Mouse (Mus musculus) hindbrain, postnatal 0 days (tissue): Measurements from ENCODE around the gene Szrd1. TPM values are rescaled to one million over a fixed set of nuclear protein-coding genes. Genes with fewer than 3 reads are reported as not detected.

ENCODE experiments used
- ATAC-seq: fragments of 200-750 bp; cut with Nextera tagmentation; 2 replicates; pipeline ENCODE4 v1.8.0; 2017; ENCODE audit warnings: mild to moderate bottlenecking, moderate TSS enrichment, moderate library complexity
- DNase-seq: peaks from one replicate; pipeline ENCODE4 v3.0.0-alpha.2; 2015; ENCODE audit warnings: low spot score
- H3K27ac ChIP-seq: fragments of 300-500 bp; sonication (generic); 2 replicates; pipeline ENCODE4 v1.5.1; 2014; ENCODE audit warnings: mild to moderate bottlenecking
- H3K27me3 ChIP-seq: fragments of 300-500 bp; sonication (generic); 2 replicates; pipeline ENCODE4 v1.6.1; 2014; ENCODE audit warnings: low read length, mixed read lengths; ENCODE audit not compliant: insufficient read depth
- H3K36me3 ChIP-seq: fragments of 300-500 bp; sonication (generic); 2 replicates; pipeline ENCODE4 v1.6.1; 2014; ENCODE audit warnings: low read length, mixed read lengths; ENCODE audit not compliant: insufficient read depth
- H3K4me1 ChIP-seq: fragments of 300-500 bp; sonication (generic); 2 replicates; pipeline ENCODE4 v1.6.1; 2014; ENCODE audit warnings: antibody characterized with exemption, low read length, mixed read lengths; ENCODE audit not compliant: insufficient read depth
- H3K4me2 ChIP-seq: fragments of 300-500 bp; sonication (generic); 2 replicates; pipeline ENCODE4 v1.6.1; 2014; ENCODE audit warnings: low read depth, mild to moderate bottlenecking, low read length, moderate library complexity, mixed read lengths
- H3K4me3 ChIP-seq: fragments of 300-500 bp; sonication (generic); 2 replicates; pipeline ENCODE4 v1.5.1; 2014; ENCODE audit warnings: low read length
- H3K9ac ChIP-seq: fragments of 300-500 bp; sonication (generic); replicated peaks from 2 replicates; pipeline ENCODE4 v1.6.1; 2014; ENCODE audit warnings: mild to moderate bottlenecking, low read length, moderate library complexity, mixed read lengths
- H3K9me3 ChIP-seq: fragments of 300-500 bp; sonication (generic); 2 replicates; pipeline ENCODE4 v1.6.1; 2016; ENCODE audit warnings: low read length, mixed read lengths
- CTCF ChIP-seq: IDR thresholded peaks from 2 replicates; pipeline ENCODE4 v1.5.1; 2016; ENCODE audit warnings: antibody characterized with exemption, control low read depth, low read depth
- WGBS: fragments of 180-500 bp; shearing (Covaris S2); extraction: QIAGEN DNeasy Blood & Tissue Kit; methylation state at CpG from one replicate; pipeline ENCODE4 v1.1.7; 2014; 5-methylcytosine and 5-hydroxymethylcytosine counted together
- polyA plus RNA-seq: library from polyadenylated mRNA; unstranded; fragments of >200 nt; fragmentation: Nextera tagmentation; extraction: Ambion mirVana; gene quantifications from 2 replicates; pipeline ENCODE4 v1.2.1, GENCODE M21; 2015
- total RNA-seq: library from RNA; depleted of rRNA; stranded (reverse); fragments of >200 nt; gene quantifications from 2 replicates; pipeline ENCODE4 v1.2.3, GENCODE M21; 2014

Gene Szrd1
- total and polyA plus RNA-seq, 2 experiments from 2014 or later, result 16.5 to 68.8 TPM

GRCm38 (mm10) chr4:141088714-141089113 is 50.9 kb downstream of the Szrd1 start:
- Histone ChIP-seq H3K4me3 (no peak overlapping the region), H3K4me2 (no peak overlapping the region), H3K27me3 (no peaks in the 10 kb centered on the region), H3K4me1 (no peaks in the 10 kb centered on the region), H3K9me3 (no peaks in the 10 kb centered on the region), H3K27ac (no peak overlapping the region), H3K9ac (no peak overlapping the region), H3K36me3 (no peaks in the 10 kb centered on the region)
- DNase-seq, result no peak
- WGBS, result 63% methylated on average over 9 of the region's 9 CpGs
- ATAC-seq, result no peak
- no peak for TF ChIP-seq CTCF

GRCm38 (mm10) chr4:141088033-141088432 is 51.5 kb downstream of the Szrd1 start, which contains the start of gene Spata21:
TSS of gene Spata21 (plus strand) at chr4:141088333.
- no peak for TF ChIP-seq CTCF
- ATAC-seq, result no peak
- 71% methylated on average over 6 of the region's 6 CpGs for WGBS
- Histone ChIP-seq H3K27ac (no peak within 1 kb of the TSS), H3K27me3 (no peaks in the 10 kb centered on the region), H3K9ac (no peak within 1 kb of the TSS), H3K36me3 (no peaks in the 10 kb centered on the region), H3K4me3 (no peak within 1 kb of the TSS), H3K9me3 (no peaks in the 10 kb centered on the region), H3K4me1 (no peaks in the 10 kb centered on the region), H3K4me2 (no peak within 1 kb of the TSS)
- no peak for DNase-seq

- Histone ChIP-seq H3K27ac (no peak overlapping the region), H3K4me2 (no peak overlapping the region), H3K36me3 (no peaks in the 10 kb centered on the region), H3K4me3 (no peak overlapping the region), H3K9ac (no peak overlapping the region), H3K4me1 (no peaks in the 10 kb centered on the region), H3K27me3 (no peaks in the 10 kb centered on the region), H3K9me3 (no peaks in the 10 kb centered on the region)
- DNase-seq (no peak), ATAC-seq (no peak)
- 79% methylated on average over 10 of the region's 10 CpGs for WGBS
- no peak for TF ChIP-seq CTCF
Observed at GRCm38 (mm10) chr4:141086862-141087261, 52.7 kb downstream of the Szrd1 start.

- 0 out of 2 replicates have a peak, but pooled peaks cover under 1% of the 10 kb centered on the region for H3K36me3 ChIP-seq
- ATAC-seq, result no peak
- DNase-seq, result no peak
- no peak overlapping the region for H3K27ac ChIP-seq
- 70% methylated on average over 18 of the region's 18 CpGs for WGBS
- H3K4me3 ChIP-seq, result peak overlapping the region; percentile 98; the same call in 1 of the 2 replicates
- H3K4me1 ChIP-seq, result peaks cover 7% of the 10 kb centered on the region
- no peak overlapping the region for H3K4me2 ChIP-seq
- no peaks in the 10 kb centered on the region for H3K27me3 ChIP-seq
- no peak for TF ChIP-seq CTCF
- no peaks in the 10 kb centered on the region for H3K9me3 ChIP-seq
- no peak overlapping the region for H3K9ac ChIP-seq
Observed at GRCm38 (mm10) chr4:141078510-141079137, 61.0 kb downstream of the Szrd1 start.

GRCm38 (mm10) chr4:141077681-141078509 is 61.7 kb downstream of the Szrd1 start, which contains the start of gene Necap2:
TSS of gene Necap2 (minus strand) at chr4:141078357.
- peaks cover 7% of the 10 kb centered on the region for H3K4me1 ChIP-seq
- peak; percentile 83 for TF ChIP-seq CTCF
- under 1% methylated on average over 67 of the region's 67 CpGs for WGBS
- peak within 1 kb of the TSS; percentile 98 for H3K4me3 ChIP-seq
- H3K27ac ChIP-seq, result peak within 1 kb of the TSS; percentile 65
- no peaks in the 10 kb centered on the region for H3K9me3 ChIP-seq
- H3K27me3 ChIP-seq, result no peaks in the 10 kb centered on the region
- ATAC-seq, result peak; percentile 95
- peak; percentile 98 for DNase-seq
- H3K4me2 ChIP-seq, result peak within 1 kb of the TSS; percentile 97
- H3K9ac ChIP-seq, result peak within 1 kb of the TSS; percentile 97
- H3K36me3 ChIP-seq, result 0 out of 2 replicates have a peak, but pooled peaks cover 8% of the 10 kb centered on the region

GRCm38 (mm10) chr4:141076761-141077506 is 62.6 kb downstream of the Szrd1 start:
- no peak for DNase-seq

More at GRCm38 (mm10) chr4:141076761-141077506, 62.6 kb downstream of the Szrd1 start:
- peaks cover 7% of the 10 kb centered on the region for H3K4me1 ChIP-seq
- TF ChIP-seq CTCF, result no peak
- peak overlapping the region; percentile 97 for H3K4me2 ChIP-seq
- H3K9ac ChIP-seq, result peak overlapping the region; percentile 97
- 82% methylated on average over 17 of the region's 17 CpGs for WGBS
- H3K9me3 ChIP-seq, result no peaks in the 10 kb centered on the region
- H3K4me3 ChIP-seq, result peak overlapping the region; percentile 98
- H3K36me3 ChIP-seq, result peaks cover 16% of the 10 kb centered on the region
- H3K27ac ChIP-seq, result no peak overlapping the region
- no peaks in the 10 kb centered on the region for H3K27me3 ChIP-seq
- no peak for ATAC-seq
